Mouse (Mus musculus) heart, embryonic 15.5 days (tissue): ENCODE data around the gene Lrrc73. TPM values are rescaled to one million over a fixed set of nuclear protein-coding genes. Genes with fewer than 3 reads are reported as not detected.

Source experiments
- ATAC-seq: fragments of 200-750 bp; cut with Nextera tagmentation; replicated peaks from 2 replicates; pipeline ENCODE4 v1.8.0; 2017; ENCODE audit warnings: low read depth, moderate TSS enrichment; ENCODE audit not compliant: insufficient number of reproducible peaks, insufficient read depth, low FRiP score
- H3K27ac ChIP-seq: fragments of 300-500 bp; sonication (generic); 2 replicates; pipeline ENCODE4 v1.5.1; 2015; ENCODE audit warnings: mild to moderate bottlenecking, inconsistent platforms
- H3K27me3 ChIP-seq: fragments of 300-500 bp; sonication (generic); 2 replicates; pipeline ENCODE4 v1.6.1; 2015; ENCODE audit warnings: inconsistent platforms
- H3K36me3 ChIP-seq: fragments of 300-500 bp; sonication (generic); 2 replicates; pipeline ENCODE4 v1.6.1; 2015; ENCODE audit warnings: mild to moderate bottlenecking, inconsistent platforms
- H3K4me1 ChIP-seq: fragments of 300-500 bp; sonication (generic); replicated peaks from 2 replicates; pipeline ENCODE4 v1.6.1; 2015; ENCODE audit warnings: inconsistent platforms
- H3K4me2 ChIP-seq: fragments of 300-500 bp; sonication (generic); 2 replicates; pipeline ENCODE4 v1.6.1; 2015; ENCODE audit warnings: inconsistent platforms, mild to moderate bottlenecking, moderate library complexity
- H3K4me3 ChIP-seq: fragments of 300-500 bp; sonication (generic); 2 replicates; pipeline ENCODE4 v1.5.1; 2015; ENCODE audit warnings: mild to moderate bottlenecking, inconsistent platforms
- H3K9ac ChIP-seq: fragments of 300-500 bp; sonication (generic); 2 replicates; pipeline ENCODE4 v1.6.1; 2015; ENCODE audit warnings: mild to moderate bottlenecking, inconsistent platforms
- H3K9me3 ChIP-seq: fragments of 300-500 bp; sonication (generic); replicated peaks from 2 replicates; pipeline ENCODE4 v1.6.1; 2016; ENCODE audit warnings: inconsistent platforms
- WGBS: fragments of 180-500 bp; shearing (Covaris S2); methylation state at CpG from one replicate; pipeline ENCODE4 v1.1.7; 2015; ENCODE audit warnings: mixed read lengths; 5-methylcytosine and 5-hydroxymethylcytosine counted together
- polyA plus RNA-seq: library from polyadenylated mRNA; unstranded; fragments of >200 nt; fragmentation: Nextera tagmentation; extraction: Ambion mirVana; gene quantifications from 2 replicates; pipeline ENCODE4 v1.2.1, GENCODE M21; 2015

Lrrc73 gene
- 0.47 and 0.94 TPM in 2 replicates for polyA plus RNA-seq

DNA sequence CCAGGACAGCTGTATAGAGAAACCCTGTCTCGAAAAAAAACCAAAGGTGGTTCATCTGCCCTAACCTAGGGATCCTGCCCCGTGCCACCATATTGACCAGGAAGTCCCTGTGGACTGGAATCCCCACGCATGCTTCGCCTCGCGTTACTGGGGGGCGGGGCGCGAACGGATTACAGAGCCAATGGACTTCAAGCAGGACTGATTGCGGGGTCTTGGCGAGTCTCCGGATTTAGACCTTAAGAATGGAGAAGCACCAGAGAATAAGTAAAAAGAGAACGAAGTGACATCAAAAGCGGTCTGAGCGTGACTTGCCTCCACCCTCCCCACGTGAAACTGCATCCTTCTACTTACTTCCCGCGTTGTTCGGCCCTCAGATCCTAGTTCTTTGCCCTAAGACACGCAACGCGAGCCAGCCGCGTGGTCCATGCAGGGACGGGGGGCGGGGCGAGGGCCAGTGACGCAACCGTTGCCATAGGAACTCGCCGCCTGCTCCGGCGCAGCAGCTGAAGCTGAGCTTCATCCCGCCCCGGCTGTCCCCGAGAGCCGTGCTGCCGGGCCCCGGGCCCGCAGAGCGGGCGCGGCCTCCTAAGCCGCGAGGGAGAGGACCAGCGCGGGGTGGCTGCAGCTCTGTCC, at the start of gene Lrrc73:
Lrrc73 (plus strand) TSS at position 80 of the 633 bp plus-strand sequence.
- Histone ChIP-seq H3K4me2 (peak within 1 kb of the TSS; percentile 97), H3K27me3 (peaks cover 18% of the 10 kb centered on the region), H3K9me3 (no peaks in the 10 kb centered on the region), H3K4me1 (peaks cover 28% of the 10 kb centered on the region), H3K27ac (no peak within 1 kb of the TSS), H3K4me3 (peak within 1 kb of the TSS; percentile 63), H3K9ac (peak within 1 kb of the TSS; percentile 47), H3K36me3 (peaks cover 27% of the 10 kb centered on the region)
- WGBS = 2% methylated on average over 47 of the region's 48 CpGs
- ATAC-seq = peak; percentile 76

- Histone ChIP-seq H3K4me3 (no peak overlapping the region), H3K9me3 (no peaks in the 10 kb centered on the region), H3K4me2 (no peak overlapping the region), H3K27me3 (no peaks in the 10 kb centered on the region), H3K27ac (no peak overlapping the region), H3K4me1 (peaks cover 17% of the 10 kb centered on the region), H3K9ac (no peak overlapping the region), H3K36me3 (peaks cover 54% of the 10 kb centered on the region)
- ATAC-seq = no peak
Measured at GRCm38 (mm10) chr17:46206676-46207075, 46.7 kb upstream of the Lrrc73 start.

- 88% methylated on average over 3 of the region's 3 CpGs for WGBS
- H3K27me3 ChIP-seq = no peaks in the 10 kb centered on the region
- no peak for ATAC-seq
- no peak overlapping the region for H3K27ac ChIP-seq
- peaks cover 87% of the 10 kb centered on the region for H3K36me3 ChIP-seq
- H3K9me3 ChIP-seq = no peaks in the 10 kb centered on the region
- H3K4me2 ChIP-seq = no peak overlapping the region
- no peaks in the 10 kb centered on the region for H3K4me1 ChIP-seq
- no peak overlapping the region for H3K9ac ChIP-seq
- H3K4me3 ChIP-seq = no peak overlapping the region
Measured at GRCm38 (mm10) chr17:46210550-46210949, 42.8 kb upstream of the Lrrc73 start.

- Histone ChIP-seq H3K36me3 (peaks cover 90% of the 10 kb centered on the region), H3K9ac (no peak overlapping the region), H3K9me3 (no peaks in the 10 kb centered on the region), H3K27me3 (no peaks in the 10 kb centered on the region), H3K27ac (no peak overlapping the region), H3K4me3 (no peak overlapping the region), H3K4me2 (no peak overlapping the region), H3K4me1 (no peaks in the 10 kb centered on the region)
- no peak for ATAC-seq
- WGBS = 86% methylated on average over 3 of the region's 3 CpGs
Measured at GRCm38 (mm10) chr17:46221601-46222000, 31.7 kb upstream of the Lrrc73 start.

- Histone ChIP-seq H3K36me3 (peaks cover 85% of the 10 kb centered on the region), H3K4me3 (no peak overlapping the region), H3K9me3 (no peaks in the 10 kb centered on the region), H3K4me1 (no peaks in the 10 kb centered on the region), H3K27ac (no peak overlapping the region), H3K27me3 (no peaks in the 10 kb centered on the region), H3K9ac (no peak overlapping the region), H3K4me2 (no peak overlapping the region)
- WGBS = 84% methylated on average over 7 of the region's 7 CpGs
- ATAC-seq = no peak
Measured at GRCm38 (mm10) chr17:46227576-46227975, 25.8 kb upstream of the Lrrc73 start.

- peaks cover 55% of the 10 kb centered on the region for H3K36me3 ChIP-seq
- H3K27me3 ChIP-seq = no peaks in the 10 kb centered on the region
Measured at GRCm38 (mm10) chr17:46236067-46236466, 17.3 kb upstream of the Lrrc73 start.

GRCm38 (mm10) chr17:46237079-46237478, 16.3 kb upstream of the Lrrc73 start:
- Histone ChIP-seq H3K4me2 (no peak overlapping the region), H3K9ac (no peak overlapping the region), H3K4me1 (peaks cover 14% of the 10 kb centered on the region), H3K27ac (no peak overlapping the region), H3K4me3 (no peak overlapping the region), H3K36me3 (peaks cover 56% of the 10 kb centered on the region), H3K9me3 (no peaks in the 10 kb centered on the region), H3K27me3 (no peaks in the 10 kb centered on the region)
- ATAC-seq = no peak
- 80% methylated on average over 6 of the region's 6 CpGs for WGBS

More at GRCm38 (mm10) chr17:46236067-46236466, 17.3 kb upstream of the Lrrc73 start:
- no peaks in the 10 kb centered on the region for H3K9me3 ChIP-seq
- no peak for ATAC-seq
- no peak overlapping the region for H3K4me3 ChIP-seq
- no peak overlapping the region for H3K27ac ChIP-seq
- 76% methylated on average over 1 of the region's 1 CpGs for WGBS
- H3K4me2 ChIP-seq = no peak overlapping the region
- no peak overlapping the region for H3K9ac ChIP-seq
- peaks cover 14% of the 10 kb centered on the region for H3K4me1 ChIP-seq

DNA sequence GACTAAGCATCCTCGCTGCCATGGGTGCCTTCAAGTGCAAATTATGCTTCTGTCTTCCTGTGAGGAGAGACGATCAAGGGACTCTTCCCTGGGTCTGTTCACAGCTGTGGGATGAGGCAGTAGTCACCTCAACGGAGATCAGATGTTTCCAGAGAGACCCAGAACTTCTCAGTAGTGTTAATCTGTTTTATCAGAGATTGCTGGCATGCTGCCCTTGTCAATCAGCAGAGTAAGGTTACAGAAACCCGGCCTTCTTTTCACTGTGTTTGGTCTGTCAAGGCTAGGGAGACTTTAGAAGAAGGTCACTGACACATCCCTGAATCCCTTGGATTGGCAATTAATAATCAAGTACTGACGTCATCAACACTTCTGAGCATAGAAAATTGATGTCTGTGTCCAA, 15.9 kb upstream of the Lrrc73 start:
- Histone ChIP-seq H3K4me1 (peaks cover 14% of the 10 kb centered on the region), H3K9me3 (no peaks in the 10 kb centered on the region), H3K36me3 (peaks cover 60% of the 10 kb centered on the region), H3K27ac (no peak overlapping the region), H3K4me2 (no peak overlapping the region), H3K4me3 (no peak overlapping the region), H3K9ac (no peak overlapping the region), H3K27me3 (no peaks in the 10 kb centered on the region)
- WGBS = 69% methylated on average over 5 of the region's 5 CpGs
- ATAC-seq = no peak

- H3K4me3 ChIP-seq = no peak overlapping the region
- no peak overlapping the region for H3K4me2 ChIP-seq
- peak; percentile 84 for ATAC-seq
- H3K9me3 ChIP-seq = no peaks in the 10 kb centered on the region
- H3K27me3 ChIP-seq = no peaks in the 10 kb centered on the region
- H3K4me1 ChIP-seq = peaks cover 14% of the 10 kb centered on the region
- WGBS = 45% methylated on average over 15 of the region's 15 CpGs
- H3K27ac ChIP-seq = 0 out of 2 replicates have a peak overlapping the region, but pooled peaks have one; percentile 20
- H3K36me3 ChIP-seq = peaks cover 69% of the 10 kb centered on the region
- no peak overlapping the region for H3K9ac ChIP-seq
Measured at GRCm38 (mm10) chr17:46239516-46240114, 13.7 kb upstream of the Lrrc73 start.

- 69% methylated on average over 11 of the region's 11 CpGs for WGBS
- H3K27me3 ChIP-seq = no peaks in the 10 kb centered on the region
- no peaks in the 10 kb centered on the region for H3K9me3 ChIP-seq
- no peak overlapping the region for H3K4me2 ChIP-seq
- H3K4me1 ChIP-seq = peaks cover 14% of the 10 kb centered on the region
- no peak overlapping the region for H3K9ac ChIP-seq
- H3K27ac ChIP-seq = no peak overlapping the region
- ATAC-seq = no peak
- H3K4me3 ChIP-seq = no peak overlapping the region
- peaks cover 75% of the 10 kb centered on the region for H3K36me3 ChIP-seq
Measured at GRCm38 (mm10) chr17:46241471-46241870, 11.9 kb upstream of the Lrrc73 start.

DNA sequence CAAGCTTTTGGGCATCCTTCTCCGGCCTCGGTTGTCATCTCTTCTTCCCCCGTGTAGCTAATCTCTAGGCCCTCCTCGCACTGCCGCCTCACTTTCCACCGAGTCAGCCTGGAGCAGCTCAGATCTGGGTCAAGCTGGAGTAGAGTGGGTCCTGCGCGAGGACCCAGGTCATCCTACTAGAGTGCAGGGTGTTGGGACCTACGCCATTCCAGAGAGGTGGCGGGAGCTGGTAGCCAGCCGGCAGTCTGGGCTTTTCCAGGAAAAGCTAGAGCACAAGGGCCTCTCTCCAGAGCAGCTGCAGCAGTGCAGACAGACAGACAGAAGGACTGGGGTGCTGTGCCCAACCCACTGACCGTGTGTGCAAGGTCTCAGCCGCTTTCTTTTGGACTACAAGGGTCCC, 11.1 kb upstream of the Lrrc73 start:
- WGBS = 87% methylated on average over 13 of the region's 13 CpGs

GRCm38 (mm10) chr17:46242993-46243392, 10.3 kb upstream of the Lrrc73 start:
- Histone ChIP-seq H3K36me3 (peaks cover 64% of the 10 kb centered on the region), H3K27ac (no peak overlapping the region), H3K9ac (no peak overlapping the region), H3K4me2 (no peak overlapping the region), H3K4me3 (no peak overlapping the region), H3K9me3 (no peaks in the 10 kb centered on the region), H3K4me1 (peaks cover 22% of the 10 kb centered on the region), H3K27me3 (no peaks in the 10 kb centered on the region)
- ATAC-seq = no peak
- 86% methylated on average over 4 of the region's 4 CpGs for WGBS

More for the DNA sequence above, 11.1 kb upstream of the Lrrc73 start:
- Histone ChIP-seq H3K27ac (no peak overlapping the region), H3K9ac (no peak overlapping the region), H3K4me3 (no peak overlapping the region), H3K9me3 (no peaks in the 10 kb centered on the region), H3K4me2 (no peak overlapping the region), H3K27me3 (no peaks in the 10 kb centered on the region), H3K36me3 (peaks cover 67% of the 10 kb centered on the region), H3K4me1 (peaks cover 22% of the 10 kb centered on the region)
- no peak for ATAC-seq
